Mouse (Mus musculus) liver, embryonic 13.5 days (tissue): Measurements from ENCODE around the gene Rab28. TPM values are rescaled to one million over a fixed set of nuclear protein-coding genes. Genes with fewer than 3 reads are reported as not detected.

ENCODE experiments used
- ATAC-seq: fragments of 200-750 bp; cut with Nextera tagmentation; 2 replicates; pipeline ENCODE4 v1.8.0; 2017; ENCODE audit warnings: low read depth, mild to moderate bottlenecking, moderate number of reproducible peaks, moderate library complexity
- DNase-seq: peaks from one replicate; pipeline ENCODE4 v3.0.0; 2022
- H3K27ac ChIP-seq: fragments of 300-500 bp; sonication (generic); 2 replicates; pipeline ENCODE4 v1.5.1; 2015; ENCODE audit warnings: moderate library complexity, mild to moderate bottlenecking, inconsistent platforms
- H3K27me3 ChIP-seq: fragments of 300-500 bp; sonication (generic); 2 replicates; pipeline ENCODE4 v1.6.1; 2015; ENCODE audit warnings: mild to moderate bottlenecking, inconsistent platforms
- H3K36me3 ChIP-seq: fragments of 300-500 bp; sonication (generic); 2 replicates; pipeline ENCODE4 v1.6.1; 2015; ENCODE audit warnings: mild to moderate bottlenecking, inconsistent platforms
- H3K4me1 ChIP-seq: fragments of 300-500 bp; sonication (generic); replicated peaks from 2 replicates; pipeline ENCODE4 v1.6.1; 2015; ENCODE audit warnings: inconsistent platforms
- H3K4me2 ChIP-seq: fragments of 300-500 bp; sonication (generic); 2 replicates; pipeline ENCODE4 v1.6.1; 2015; ENCODE audit warnings: inconsistent platforms, mild to moderate bottlenecking, moderate library complexity
- H3K4me3 ChIP-seq: fragments of 300-500 bp; sonication (generic); replicated peaks from 2 replicates; pipeline ENCODE4 v1.5.1; 2015; ENCODE audit warnings: mild to moderate bottlenecking, inconsistent platforms
- H3K9ac ChIP-seq: fragments of 300-500 bp; sonication (generic); 2 replicates; pipeline ENCODE4 v1.6.1; 2015; ENCODE audit warnings: mild to moderate bottlenecking, inconsistent platforms
- H3K9me3 ChIP-seq: fragments of 300-500 bp; sonication (generic); replicated peaks from 2 replicates; pipeline ENCODE4 v1.6.1; 2016; ENCODE audit warnings: inconsistent platforms
- WGBS: fragments of 180-500 bp; shearing (Covaris S2); methylation state at CpG from one replicate; pipeline ENCODE4 v1.1.7; 2015; ENCODE audit not compliant: insufficient replicate concordance; 5-methylcytosine and 5-hydroxymethylcytosine counted together
- polyA plus RNA-seq: library from polyadenylated mRNA; unstranded; fragments of >200 nt; fragmentation: Nextera tagmentation; extraction: Ambion mirVana; gene quantifications from 2 replicates; pipeline ENCODE4 v1.2.1, GENCODE M21; 2015

Gene Rab28
- 24.1 and 27.6 TPM in 2 replicates for polyA plus RNA-seq

GRCm38 (mm10) chr5:41708051-41708630 is at the start of gene Rab28:
Gene Rab28, minus strand, starts transcription at chr5:41708157.
- no peaks in the 10 kb centered on the region for H3K36me3 ChIP-seq
- peak within 1 kb of the TSS; percentile 96 for H3K4me3 ChIP-seq
- WGBS, result under 1% methylated on average over 28 of the region's 34 CpGs
- DNase-seq (peak; percentile 92), ATAC-seq (peak; percentile 91)
- no peaks in the 10 kb centered on the region for H3K9me3 ChIP-seq
- H3K4me1 ChIP-seq, result peaks cover 12% of the 10 kb centered on the region
- no peaks in the 10 kb centered on the region for H3K27me3 ChIP-seq
- H3K9ac ChIP-seq, result peak within 1 kb of the TSS; percentile 89
- peak within 1 kb of the TSS; percentile 94 for H3K4me2 ChIP-seq
- H3K27ac ChIP-seq, result peak within 1 kb of the TSS; percentile 63

- DNase-seq, result no peak
- no peak for ATAC-seq
- Histone ChIP-seq H3K27ac (no peak overlapping the region), H3K9ac (no peak overlapping the region), H3K27me3 (peaks cover 97% of the 10 kb centered on the region), H3K9me3 (no peaks in the 10 kb centered on the region), H3K4me3 (no peak overlapping the region), H3K4me2 (no peak overlapping the region), H3K4me1 (no peaks in the 10 kb centered on the region), H3K36me3 (no peaks in the 10 kb centered on the region)
- 7% methylated on average over 5 of the region's 5 CpGs for WGBS
Observed at GRCm38 (mm10) chr5:41757338-41757737, 49.4 kb upstream of the Rab28 start.

GRCm38 (mm10) chr5:41756396-41756795 is 48.4 kb upstream of the Rab28 start:
- Histone ChIP-seq H3K27me3 (peaks cover 97% of the 10 kb centered on the region), H3K4me2 (no peak overlapping the region), H3K27ac (no peak overlapping the region), H3K9me3 (no peaks in the 10 kb centered on the region), H3K9ac (no peak overlapping the region), H3K36me3 (no peaks in the 10 kb centered on the region), H3K4me1 (no peaks in the 10 kb centered on the region), H3K4me3 (no peak overlapping the region)
- DNase-seq, result no peak
- WGBS, result 6% methylated on average over 4 of the region's 4 CpGs
- ATAC-seq, result no peak

- H3K9me3 ChIP-seq, result no peaks in the 10 kb centered on the region
- no peak for ATAC-seq
- DNase-seq, result no peak
- no peak overlapping the region for H3K4me3 ChIP-seq
- H3K27me3 ChIP-seq, result peaks cover 98% of the 10 kb centered on the region
- H3K36me3 ChIP-seq, result no peaks in the 10 kb centered on the region
- WGBS, result 2% methylated on average over 23 of the region's 23 CpGs
- H3K4me2 ChIP-seq, result no peak overlapping the region
- H3K4me1 ChIP-seq, result no peaks in the 10 kb centered on the region
- no peak overlapping the region for H3K27ac ChIP-seq
- no peak overlapping the region for H3K9ac ChIP-seq
Observed at GRCm38 (mm10) chr5:41755373-41755960, 47.5 kb upstream of the Rab28 start.

- Histone ChIP-seq H3K27me3 (peaks cover 98% of the 10 kb centered on the region), H3K36me3 (no peaks in the 10 kb centered on the region), H3K9me3 (no peaks in the 10 kb centered on the region), H3K4me2 (no peak overlapping the region), H3K9ac (no peak overlapping the region), H3K27ac (no peak overlapping the region), H3K4me1 (no peaks in the 10 kb centered on the region), H3K4me3 (no peak overlapping the region)
- ATAC-seq, result no peak
- DNase-seq, result no peak
- 1% methylated on average over 16 of the region's 16 CpGs for WGBS
Observed at GRCm38 (mm10) chr5:41754836-41755235, 46.9 kb upstream of the Rab28 start.

GRCm38 (mm10) chr5:41754226-41754775 is 46.3 kb upstream of the Rab28 start:
- DNase-seq (no peak), ATAC-seq (no peak)
- Histone ChIP-seq H3K9ac (no peak overlapping the region), H3K4me2 (no peak overlapping the region), H3K4me3 (no peak overlapping the region), H3K4me1 (no peaks in the 10 kb centered on the region), H3K27ac (no peak overlapping the region), H3K27me3 (peaks cover 99% of the 10 kb centered on the region), H3K36me3 (no peaks in the 10 kb centered on the region), H3K9me3 (no peaks in the 10 kb centered on the region)
- 2% methylated on average over 17 of the region's 17 CpGs for WGBS

- Histone ChIP-seq H3K36me3 (no peaks in the 10 kb centered on the region), H3K4me2 (no peak overlapping the region), H3K9me3 (no peaks in the 10 kb centered on the region), H3K27ac (no peak overlapping the region), H3K4me1 (no peaks in the 10 kb centered on the region), H3K4me3 (no peak overlapping the region), H3K27me3 (peaks cover 98% of the 10 kb centered on the region), H3K9ac (no peak overlapping the region)
- 33% methylated on average over 4 of the region's 4 CpGs for WGBS
- DNase-seq (no peak), ATAC-seq (no peak)
Observed at GRCm38 (mm10) chr5:41752721-41753120, 44.8 kb upstream of the Rab28 start.

- no peak overlapping the region for H3K27ac ChIP-seq
- no peaks in the 10 kb centered on the region for H3K9me3 ChIP-seq
- no peaks in the 10 kb centered on the region for H3K4me1 ChIP-seq
- no peaks in the 10 kb centered on the region for H3K36me3 ChIP-seq
- no peak for ATAC-seq
- H3K27me3 ChIP-seq, result peaks cover 62% of the 10 kb centered on the region
- H3K4me3 ChIP-seq, result no peak overlapping the region
- WGBS, result 6% methylated on average over 15 of the region's 15 CpGs
- H3K9ac ChIP-seq, result no peak overlapping the region
- H3K4me2 ChIP-seq, result no peak overlapping the region
- no peak for DNase-seq
Observed at GRCm38 (mm10) chr5:41744898-41745780, 37.2 kb upstream of the Rab28 start.

- no peaks in the 10 kb centered on the region for H3K36me3 ChIP-seq
- ATAC-seq, result no peak
- no peak overlapping the region for H3K9ac ChIP-seq
- peaks cover 53% of the 10 kb centered on the region for H3K27me3 ChIP-seq
- no peak overlapping the region for H3K4me2 ChIP-seq
- no peak for DNase-seq
- H3K4me3 ChIP-seq, result no peak overlapping the region
- no peaks in the 10 kb centered on the region for H3K9me3 ChIP-seq
- no peaks in the 10 kb centered on the region for H3K4me1 ChIP-seq
- 6% methylated on average over 7 of the region's 7 CpGs for WGBS
- H3K27ac ChIP-seq, result no peak overlapping the region
Observed at GRCm38 (mm10) chr5:41744234-41744633, 36.3 kb upstream of the Rab28 start.

GRCm38 (mm10) chr5:41738817-41739216 is 30.9 kb upstream of the Rab28 start:
- H3K4me2 ChIP-seq, result no peak overlapping the region
- no peak overlapping the region for H3K27ac ChIP-seq
- ATAC-seq (no peak), DNase-seq (no peak)
- 36% methylated on average over 6 of the region's 6 CpGs for WGBS
- H3K9me3 ChIP-seq, result no peaks in the 10 kb centered on the region
- peaks cover 6% of the 10 kb centered on the region; the same call in 1 of the 2 replicates for H3K27me3 ChIP-seq
- no peak overlapping the region for H3K9ac ChIP-seq
- H3K4me1 ChIP-seq, result no peaks in the 10 kb centered on the region
- no peak overlapping the region for H3K4me3 ChIP-seq
- no peaks in the 10 kb centered on the region for H3K36me3 ChIP-seq

GRCm38 (mm10) chr5:41737039-41737438 is 29.1 kb upstream of the Rab28 start:
- Histone ChIP-seq H3K9ac (no peak overlapping the region), H3K9me3 (no peaks in the 10 kb centered on the region), H3K4me2 (no peak overlapping the region), H3K36me3 (no peaks in the 10 kb centered on the region), H3K27ac (no peak overlapping the region), H3K27me3 (no peaks in the 10 kb centered on the region), H3K4me3 (no peak overlapping the region), H3K4me1 (no peaks in the 10 kb centered on the region)
- ATAC-seq (no peak), DNase-seq (no peak)
- WGBS, result 58% methylated on average over 5 of the region's 5 CpGs
